Mouse (Mus musculus): ENCODE data around the gene Hyal3. TPM values are rescaled to one million over a fixed set of nuclear protein-coding genes. Genes with fewer than 3 reads are reported as not detected.

Gene Hyal3
- polyA plus RNA-seq, 1 experiment: 2.4 TPM

- no peak for DNase-seq (ENCODE audit: low read depth)
These were observed 54.0 kb downstream of the Hyal3 start for GRCm38 (mm10) chr9:107634406-107635278.

DNA sequence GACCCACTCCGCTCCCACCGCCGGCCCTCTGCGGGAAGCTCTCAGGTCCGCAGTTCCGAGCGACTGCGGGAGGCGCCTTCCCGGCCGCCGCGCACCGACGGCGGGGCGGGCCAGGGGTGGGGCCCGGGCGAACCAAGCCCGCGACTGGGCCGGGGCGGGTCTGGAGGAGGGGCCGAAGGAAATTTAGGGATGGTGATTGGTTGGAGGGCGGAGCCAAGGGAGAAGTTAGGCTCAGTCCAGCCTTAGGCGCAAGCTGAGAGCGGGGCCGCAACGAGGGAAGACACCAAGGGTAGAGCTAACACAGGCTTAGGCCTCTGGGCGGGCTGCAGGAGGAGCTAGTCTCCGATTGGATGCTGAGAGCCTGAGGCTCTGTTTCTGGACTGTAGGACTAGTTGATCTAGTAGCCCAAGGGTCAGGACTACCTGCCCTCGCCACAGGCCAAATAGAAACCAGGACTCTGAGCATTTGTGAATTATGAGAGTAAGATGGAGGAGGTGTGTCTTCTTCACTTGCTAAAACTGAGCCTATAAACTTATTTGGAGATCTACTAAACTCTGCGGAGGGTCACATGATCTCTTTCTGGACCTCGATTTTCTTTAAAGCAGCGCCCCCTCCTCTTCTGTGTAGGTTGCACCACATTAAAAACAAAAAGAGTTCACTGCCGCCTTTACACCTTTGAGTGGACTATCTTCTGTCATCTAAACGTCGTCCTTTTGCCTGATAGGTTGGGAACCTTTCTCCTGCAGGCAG is 54.8 kb downstream of the Hyal3 start, which contains the start of gene Gnai2:
Gene Gnai2, minus strand, starts transcription at position 89 of the 750 bp plus-strand sequence.
- no peak for DNase-seq (ENCODE audit: low read depth)

Other genes with a start within 250 kb of the Hyal3 start
- gene Hemk1, start 242.5 kb upstream of the Hyal3 start, polyA plus RNA-seq (2012; rRNA removed): 23.0 and 28.6 TPM in 2 replicates
- gene 6430571L13Rik, start 240.2 kb upstream of the Hyal3 start, polyA plus RNA-seq (2012; rRNA removed): 0.61 and 0.66 TPM in 2 replicates
- 2.2 TPM in 2 replicates for gene Cacna2d2, start 181.2 kb upstream of the Hyal3 start, polyA plus RNA-seq (2012; rRNA removed)
- 54.1 and 56.0 TPM in 2 replicates for gene Tmem115, start 46.9 kb upstream of the Hyal3 start, polyA plus RNA-seq (2012; rRNA removed)
- 58.2 and 65.4 TPM in 2 replicates for gene Cyb561d2, start 38.6 kb upstream of the Hyal3 start, polyA plus RNA-seq (2012; rRNA removed)
- gene Nprl2, start 38.6 kb upstream of the Hyal3 start, polyA plus RNA-seq (2012; rRNA removed): 29.7 and 35.0 TPM in 2 replicates
- 7.9 and 8.4 TPM in 2 replicates for gene Zmynd10, start 33.5 kb upstream of the Hyal3 start, polyA plus RNA-seq (2012; rRNA removed)
- gene Rassf1, start 29.3 kb upstream of the Hyal3 start, polyA plus RNA-seq (2012; rRNA removed): 30.9 and 36.8 TPM in 2 replicates
- 54.3 and 59.6 TPM in 2 replicates for gene Tusc2, start 17.6 kb upstream of the Hyal3 start, polyA plus RNA-seq (2012; rRNA removed)
- gene Hyal2, start 12.9 kb upstream of the Hyal3 start, polyA plus RNA-seq (2012; rRNA removed): 68.6 and 82.6 TPM in 2 replicates
- gene Hyal1, start 3.9 kb upstream of the Hyal3 start, polyA plus RNA-seq (2012; rRNA removed): 17.0 and 17.8 TPM in 2 replicates
- 52.7 and 58.7 TPM in 2 replicates for gene Naa80, start 1.9 kb upstream of the Hyal3 start, polyA plus RNA-seq (2012; rRNA removed)
- gene Ifrd2, start 6.8 kb downstream of the Hyal3 start, polyA plus RNA-seq (2012; rRNA removed): 30.6 and 32.7 TPM in 2 replicates
- gene Sema3b, start 28.4 kb downstream of the Hyal3 start, polyA plus RNA-seq (2012; rRNA removed): 37.2 and 52.8 TPM in 2 replicates
- gene Gnai2, start 54.5 kb downstream of the Hyal3 start, polyA plus RNA-seq (2012; rRNA removed): 685 and 710 TPM in 2 replicates
- 10.5 and 12.5 TPM in 2 replicates for gene Slc38a3, start 88.7 kb downstream of the Hyal3 start, polyA plus RNA-seq (2012; rRNA removed)
- 0.24 TPM in 1 of 2 replicates, not detected in the other for gene Gnat1, start 98.9 kb downstream of the Hyal3 start, polyA plus RNA-seq (2012; rRNA removed)
- gene Sema3f, start 129.7 kb downstream of the Hyal3 start, polyA plus RNA-seq (2012; rRNA removed): 59.8 and 64.0 TPM in 2 replicates
- gene Rbm5, start 190.2 kb downstream of the Hyal3 start, polyA plus RNA-seq (2012; rRNA removed): 59.3 and 73.5 TPM in 2 replicates